Mouse (Mus musculus): ENCODE results near the gene Cep104.

The Cep104 gene

GRCm38 (mm10) chr4:153993505-153993904, 18.5 kb downstream of the Cep104 start:
- DNase-seq: no peak

- DNase-seq: no peak
Measured at GRCm38 (mm10) chr4:154005488-154005887, 30.5 kb downstream of the Cep104 start.

- DNase-seq: no peak
Measured at GRCm38 (mm10) chr4:154006264-154006663, 31.3 kb downstream of the Cep104 start.

- no peak for DNase-seq
Measured at GRCm38 (mm10) chr4:154007759-154008158, 32.8 kb downstream of the Cep104 start.

- DNase-seq: no peak
Measured at GRCm38 (mm10) chr4:154010907-154011645, 36.1 kb downstream of the Cep104 start.

- peak; percentile 82 for DNase-seq
Measured at GRCm38 (mm10) chr4:154011646-154012089, 36.7 kb downstream of the Cep104 start, which contains the start of gene Lrrc47. Gene Lrrc47, plus strand, starts transcription at chr4:154011731.

- peak; percentile 55 for DNase-seq
Measured at GRCm38 (mm10) chr4:154012132-154012882, 37.3 kb downstream of the Cep104 start.

- DNase-seq: no peak
Measured at GRCm38 (mm10) chr4:154015476-154015875, 40.5 kb downstream of the Cep104 start.

- DNase-seq: peak; percentile 67
Measured at GRCm38 (mm10) chr4:154019571-154019970, 44.6 kb downstream of the Cep104 start.

GRCm38 (mm10) chr4:154021432-154021831, 46.4 kb downstream of the Cep104 start:
- no peak for DNase-seq

- no peak for DNase-seq
Measured at GRCm38 (mm10) chr4:154022407-154022806, 47.4 kb downstream of the Cep104 start.

- DNase-seq: no peak
Measured at GRCm38 (mm10) chr4:154022844-154023243, 47.9 kb downstream of the Cep104 start.

GRCm38 (mm10) chr4:154023754-154024601, 49.0 kb downstream of the Cep104 start:
- no peak for DNase-seq

- no peak for DNase-seq
Measured at GRCm38 (mm10) chr4:154024729-154025521, 49.9 kb downstream of the Cep104 start.

GRCm38 (mm10) chr4:154025641-154026440, 50.8 kb downstream of the Cep104 start, which contains the start of gene Smim1:
Gene Smim1, minus strand, starts transcription at chr4:154026230.
- peak; percentile 61 for DNase-seq

- no peak for DNase-seq
Measured at GRCm38 (mm10) chr4:154026441-154026761, 51.4 kb downstream of the Cep104 start.

GRCm38 (mm10) chr4:154028066-154028465, 53.1 kb downstream of the Cep104 start:
- no peak for DNase-seq

- DNase-seq: peak; percentile 63
Measured at GRCm38 (mm10) chr4:154028646-154029045, 53.7 kb downstream of the Cep104 start.

- DNase-seq: no peak
Measured at GRCm38 (mm10) chr4:154037123-154037522, 62.1 kb downstream of the Cep104 start.

- DNase-seq: no peak
Measured at GRCm38 (mm10) chr4:154042577-154042976, 67.6 kb downstream of the Cep104 start, which contains the start of gene Ccdc27. Gene Ccdc27, minus strand, starts transcription at chr4:154042677.

- DNase-seq: no peak
Measured at GRCm38 (mm10) chr4:154045837-154046236, 70.8 kb downstream of the Cep104 start.
